Mouse (Mus musculus) CH12.LX (cell line): Measurements from ENCODE around the gene Dhx30. TPM values are rescaled to one million over a fixed set of nuclear protein-coding genes. Genes with fewer than 3 reads are reported as not detected.

ENCODE experiments used
- DNase-seq: peaks from one replicate; pipeline ENCODE4 v3.0.0-alpha.2; 2013; ENCODE audit errors: extremely low read depth
- H3K27ac ChIP-seq: 2 replicates; pipeline ENCODE4 v1.5.1; 2012; ENCODE audit warnings: low read depth, mild to moderate bottlenecking, control low read depth, moderate library complexity; ENCODE audit not compliant: insufficient read depth
- H3K27me3 ChIP-seq: replicated peaks from 2 replicates; pipeline ENCODE3; 2012; ENCODE audit warnings: inconsistent platforms
- H3K36me3 ChIP-seq, 2 experiments: replicated peaks in 1 of 2; 2 replicates each; pipeline versions ENCODE3 to v1.6.1; 2012; ENCODE audit warnings: inconsistent platforms in 1 of 2, low read length in 1 of 2, mild to moderate bottlenecking in 1 of 2, mixed read lengths in 1 of 2, moderate library complexity in 1 of 2; ENCODE audit not compliant: control insufficient read depth in 1 of 2, insufficient read depth in 1 of 2
- H3K4me1 ChIP-seq, 2 experiments: 2 replicates each; pipeline ENCODE4 v1.6.1; 2012; ENCODE audit warnings: inconsistent platforms in 1 of 2, moderate library complexity in 1 of 2; ENCODE audit not compliant: insufficient read depth in 2 of 2, control insufficient read depth in 1 of 2
- H3K4me2 ChIP-seq: 2 replicates; pipeline ENCODE4 v1.6.1; 2012; ENCODE audit warnings: low read depth, mild to moderate bottlenecking, control low read depth; ENCODE audit not compliant: poor library complexity, insufficient read depth, severe bottlenecking
- H3K4me3 ChIP-seq, 3 experiments: fragments of 150-350 bp in 1 of 3; sonication (generic) in 1 of 3; replicated peaks in 1 of 3; 2 replicates each; pipeline versions ENCODE3 to v1.5.1; 2011 to 2012; ENCODE audit warnings: low read depth in 2 of 3, low read length in 2 of 3, mild to moderate bottlenecking in 2 of 3, moderate library complexity in 2 of 3, control low read depth in 1 of 3, improper control_type of control experiment in 1 of 3, inconsistent platforms in 1 of 3, mixed read lengths in 1 of 3; ENCODE audit not compliant: poor library complexity in 1 of 3
- H3K79me2 ChIP-seq: replicated peaks from 2 replicates; pipeline ENCODE4 v1.6.1; 2012; ENCODE audit warnings: mild to moderate bottlenecking, moderate library complexity; ENCODE audit not compliant: control insufficient read depth, poor library complexity, insufficient read depth, severe bottlenecking; ENCODE audit errors: extremely low read depth
- H3K9ac ChIP-seq: 2 replicates; pipeline ENCODE4 v1.6.1; 2012; ENCODE audit warnings: low read depth, mild to moderate bottlenecking, control low read depth, moderate library complexity; ENCODE audit not compliant: insufficient read depth
- H3K9me3 ChIP-seq: replicated peaks from 2 replicates; pipeline ENCODE3; 2012; ENCODE audit warnings: low read length, inconsistent platforms, mixed read lengths
- BHLHE40 ChIP-seq: IDR thresholded peaks from 2 replicates; pipeline ENCODE4 v1.6.1; 2011; ENCODE audit warnings: mild to moderate bottlenecking, low read depth, low read length, improper control_type of control experiment
- CHD1 ChIP-seq: IDR thresholded peaks from 2 replicates; pipeline ENCODE4 v1.6.1; 2012; ENCODE audit warnings: low read depth, low read length, improper control_type of control experiment, inconsistent platforms
- CHD2 ChIP-seq: IDR thresholded peaks from 2 replicates; pipeline ENCODE4 v1.6.1; 2011; ENCODE audit warnings: low read length, improper control_type of control experiment
- CTCF ChIP-seq, 2 experiments: IDR thresholded peaks in 1 of 2; conservative IDR thresholded peaks in 1 of 2; 2 replicates each; pipeline ENCODE4 v1.5.1; 2011 to 2012; ENCODE audit warnings: low read depth in 2 of 2, low read length in 2 of 2, improper control_type of control experiment in 1 of 2, inconsistent platforms in 1 of 2, mild to moderate bottlenecking in 1 of 2, moderate library complexity in 1 of 2
- E2F4 ChIP-seq: IDR thresholded peaks from 2 replicates; pipeline ENCODE4 v1.6.1; 2011; ENCODE audit warnings: low read depth, low read length, improper control_type of control experiment; ENCODE audit not compliant: insufficient replicate concordance
- EP300 ChIP-seq: IDR thresholded peaks from 2 replicates; pipeline ENCODE4 v1.6.1; 2011; ENCODE audit warnings: low read length, improper control_type of control experiment
- ETS1 ChIP-seq: conservative IDR thresholded peaks from 2 replicates; pipeline ENCODE4 v1.6.1; 2012; ENCODE audit warnings: low read depth, mild to moderate bottlenecking, inconsistent platforms, low read length, improper control_type of control experiment, moderate library complexity
- JUND ChIP-seq: conservative IDR thresholded peaks from 2 replicates; pipeline ENCODE4 v1.6.1; 2011; ENCODE audit warnings: low read depth, low read length, improper control_type of control experiment
- MAFK ChIP-seq: IDR thresholded peaks from 2 replicates; pipeline ENCODE4 v1.6.1; 2011; ENCODE audit warnings: low read length, improper control_type of control experiment; ENCODE audit not compliant: insufficient replicate concordance
- MAZ ChIP-seq: IDR thresholded peaks from 2 replicates; pipeline ENCODE4 v1.6.1; 2012; ENCODE audit warnings: low read depth, mild to moderate bottlenecking, inconsistent platforms, low read length, improper control_type of control experiment, moderate library complexity
- NRF1 ChIP-seq: IDR thresholded peaks from 2 replicates; pipeline ENCODE4 v1.6.1; 2014; ENCODE audit warnings: low read depth, mild to moderate bottlenecking, inconsistent platforms, low read length, improper control_type of control experiment, moderate library complexity
- POLR2A ChIP-seq: IDR thresholded peaks from 2 replicates; pipeline ENCODE4 v1.6.1; 2011; ENCODE audit warnings: low read depth, mild to moderate bottlenecking, improper control_type of control experiment, low read length
- SIN3A ChIP-seq: IDR thresholded peaks from 2 replicates; pipeline ENCODE4 v1.6.1; 2012; ENCODE audit warnings: low read length, improper control_type of control experiment, inconsistent platforms
- SMC3 ChIP-seq: IDR thresholded peaks from 2 replicates; pipeline ENCODE4 v1.6.1; 2011; ENCODE audit warnings: low read depth, low read length, improper control_type of control experiment
- TCF12 ChIP-seq: IDR thresholded peaks from 2 replicates; pipeline ENCODE4 v1.6.1; 2014; ENCODE audit warnings: low read depth, mild to moderate bottlenecking, inconsistent platforms, low read length, improper control_type of control experiment
- UBTF ChIP-seq: IDR thresholded peaks from 2 replicates; pipeline ENCODE4 v1.6.1; 2012; ENCODE audit warnings: low read depth, mild to moderate bottlenecking, inconsistent platforms, low read length, improper control_type of control experiment, moderate library complexity
- USF2 ChIP-seq: conservative IDR thresholded peaks from 2 replicates; pipeline ENCODE4 v1.6.1; 2011; ENCODE audit warnings: low read depth, low read length, improper control_type of control experiment
- ZC3H11A ChIP-seq: IDR thresholded peaks from 2 replicates; pipeline ENCODE4 v1.6.1; 2012; ENCODE audit warnings: low read depth, mild to moderate bottlenecking, inconsistent platforms, low read length, improper control_type of control experiment
- ZKSCAN1 ChIP-seq: IDR thresholded peaks from 2 replicates; pipeline ENCODE4 v1.6.1; 2012; ENCODE audit warnings: low read depth, inconsistent platforms, low read length, improper control_type of control experiment, borderline replicate concordance
- ZNF384 ChIP-seq: IDR thresholded peaks from 2 replicates; pipeline ENCODE4 v1.6.1; 2012; ENCODE audit warnings: low read depth, low read length, improper control_type of control experiment, inconsistent platforms
- dilution Hi-C: fragments of 300-500 bp; cut with MboI; formaldehyde crosslinking; loops from 2 replicates; pipeline ENCODE4 v1.14.3; 2020; ENCODE audit warnings: low sequenced_read_pairs; ENCODE audit not compliant: extremely low pct_unique_long_range_greater_than_20kb, extremely low pct_ligation_motif_present
- in situ Hi-C: fragments of 300-500 bp; cut with MboI; formaldehyde crosslinking; loops from 3 replicates; pipeline ENCODE4 v1.14.3; 2019; ENCODE audit warnings: low sequenced_read_pairs, low pct_ligation_motif_present, low pct_unique_long_range_greater_than_20kb, mixed read lengths
- polyA plus RNA-seq: library from polyadenylated mRNA; unstranded; fragments of >175 nt; gene quantifications from 2 replicates; pipeline ENCODE4 v1.2.1, GENCODE M21; 2012; ENCODE audit warnings: low read depth; ENCODE audit not compliant: insufficient read length
- total RNA-seq, 2 experiments: library from RNA; depleted of rRNA; stranded (reverse); fragments of 300-350 nt in 1 of 2; fragments of >200 nt in 1 of 2; gene quantifications; 2 replicates each; pipeline ENCODE4 v1.2.3; 2012 to 2014

The Dhx30 gene
- total and polyA plus RNA-seq, 3 experiments, result 68.8 to 129 (median 99.3) TPM

DNA sequence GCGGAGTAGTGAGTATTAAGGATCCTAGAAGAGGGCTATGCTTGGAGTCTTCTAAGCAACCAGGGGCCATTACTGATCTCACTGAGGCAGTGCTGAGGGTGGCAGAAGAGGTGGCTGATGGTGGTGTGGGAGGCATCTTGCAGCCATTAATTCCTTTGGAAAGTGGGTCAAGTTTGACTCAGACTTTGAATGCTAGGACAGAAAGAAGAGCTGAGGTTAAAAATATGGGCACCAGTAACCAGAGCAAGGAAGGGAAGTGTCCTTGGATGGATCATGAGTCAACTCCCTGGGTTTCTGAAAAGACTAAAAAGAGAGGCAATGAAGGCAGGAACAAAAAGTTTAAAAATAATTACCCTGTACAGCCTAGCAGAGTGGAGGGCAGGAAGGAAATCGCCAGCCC lies 79.1 kb downstream of the Dhx30 start:
- Histone ChIP-seq H3K4me3 (no peak overlapping the region), H3K4me1 (no peaks in the 10 kb centered on the region), H3K27me3 (no peaks in the 10 kb centered on the region), H3K9ac (no peak overlapping the region), H3K4me2 (no peak overlapping the region), H3K9me3 (no peaks in the 10 kb centered on the region), H3K27ac (no peak overlapping the region), H3K79me2 (no peaks in the 10 kb centered on the region; the same call in 1 of the 2 replicates), H3K36me3 (peaks cover 29 to 73% of the 10 kb centered on the region in 2 experiments)
- in situ Hi-C loops, result no loop called here
- DNase-seq, result no peak
- dilution Hi-C loops, result no loop called here
- no peak for TF ChIP-seq ZC3H11A
- no peak for TF ChIP-seq TCF12
- TF ChIP-seq POLR2A, result no peak
- no peak for TF ChIP-seq ZNF384
- TF ChIP-seq SIN3A, result no peak

DNA sequence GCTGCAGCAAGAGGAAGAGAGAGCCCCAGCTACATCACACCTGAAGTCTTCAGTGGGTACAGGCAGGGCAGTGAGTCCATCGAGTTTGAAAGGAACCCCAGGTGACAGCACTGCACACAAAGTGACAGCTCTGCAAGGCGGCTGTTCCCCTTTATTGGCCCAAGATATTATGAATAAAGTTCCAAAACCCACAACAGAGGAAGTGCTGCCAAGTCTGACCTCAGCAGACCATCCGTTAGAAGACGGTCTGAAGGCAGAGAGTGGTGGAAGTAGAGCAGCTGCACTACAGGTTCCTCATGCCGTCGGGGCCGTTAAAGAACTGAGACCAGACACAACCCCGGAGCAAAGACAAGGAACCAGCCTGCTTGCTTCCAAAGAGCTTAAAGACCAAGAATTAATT lies 79.7 kb downstream of the Dhx30 start:
- no peak for DNase-seq
- Histone ChIP-seq H3K9me3 (no peaks in the 10 kb centered on the region), H3K27me3 (no peaks in the 10 kb centered on the region), H3K4me3 (no peak overlapping the region), H3K27ac (no peak overlapping the region), H3K4me2 (no peak overlapping the region), H3K79me2 (no peaks in the 10 kb centered on the region; the same call in 1 of the 2 replicates), H3K36me3 (peaks cover 29 to 71% of the 10 kb centered on the region in 2 experiments), H3K4me1 (no peaks in the 10 kb centered on the region), H3K9ac (no peak overlapping the region)
- dilution Hi-C loops (no loop called here), in situ Hi-C loops (no loop called here)
- TF ChIP-seq POLR2A (no peak), CTCF (conservative IDR thresholded peaks at IDR 0.05 in 1 of 2, IDR thresholded peaks at IDR 0.05 in 1 of 2; ENCODE audit: low read depth in 2 of 2, low read length in 2 of 2) (no peak), CHD1 (no peak), MAZ (no peak), JUND (no peak), MAFK (no peak), SMC3 (no peak), BHLHE40 (no peak), E2F4 (no peak), UBTF (no peak), USF2 (no peak), EP300 (no peak), ETS1 (no peak), ZKSCAN1 (no peak), NRF1 (no peak), CHD2 (no peak)
